Mouse (Mus musculus): ENCODE data around the gene Zfp354b. TPM values are rescaled to one million over a fixed set of nuclear protein-coding genes. Genes with fewer than 3 reads are reported as not detected.

The Zfp354b gene
- total RNA-seq, 2 experiments from 2014 or later = 6.6 to 7.0 TPM

DNA sequence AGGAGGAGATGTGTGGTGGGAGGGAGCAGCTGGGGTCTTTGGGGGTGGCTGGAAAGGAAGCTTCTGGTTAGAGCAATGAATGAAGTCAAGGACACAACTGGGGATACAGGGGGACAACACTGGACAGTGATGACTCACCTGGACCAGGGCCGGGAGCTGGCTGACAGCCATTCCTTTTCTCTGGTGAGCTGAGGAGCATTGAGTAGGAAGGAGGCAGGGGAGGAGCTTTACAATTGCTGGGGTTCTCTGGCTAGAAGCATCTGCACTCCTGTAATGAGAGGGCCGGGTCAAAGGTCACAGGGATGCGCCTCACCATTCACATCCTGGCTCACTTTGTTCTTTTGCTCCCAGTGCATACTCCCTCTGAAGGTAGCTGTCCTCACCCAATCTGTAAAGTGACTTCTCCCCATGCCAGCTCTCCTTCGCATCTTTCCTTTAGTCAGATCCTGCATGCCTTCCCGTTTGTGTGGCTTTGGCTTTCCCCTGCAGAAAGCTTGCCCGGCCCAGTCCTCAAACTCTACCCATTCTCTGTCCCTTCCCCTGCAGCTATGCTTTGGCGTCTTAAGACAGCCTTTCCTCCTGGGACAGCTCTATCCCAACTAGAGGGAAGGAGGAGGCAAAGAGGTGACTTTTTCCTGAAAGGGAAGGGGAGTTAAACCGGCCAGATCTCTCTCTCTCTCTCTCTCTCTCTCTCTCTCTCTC, 45.1 kb downstream of the Zfp354b start:
- no peak for DNase-seq (ENCODE audit: low spot score in 2 of 2)

DNA sequence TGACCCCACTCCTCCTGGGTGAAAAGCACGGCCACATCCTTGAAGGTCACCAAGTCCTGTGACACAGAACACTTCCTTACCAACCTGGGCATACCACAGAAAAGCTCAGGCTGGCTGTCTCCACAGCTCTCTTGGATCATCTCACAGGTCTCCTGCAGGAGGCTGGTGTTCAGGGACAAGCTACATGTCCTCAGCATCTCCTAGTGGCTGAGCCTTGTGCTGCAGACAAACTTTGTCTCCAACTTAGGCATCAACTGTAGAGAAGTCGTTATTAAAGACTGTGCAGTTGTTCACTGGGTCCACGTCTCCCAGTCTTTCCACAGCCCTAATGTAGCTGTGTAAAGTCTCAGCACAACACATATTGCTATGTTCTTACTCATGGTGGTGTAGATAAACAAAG, 47.7 kb downstream of the Zfp354b start:
- no peak for DNase-seq (ENCODE audit: low spot score in 2 of 2)

DNA sequence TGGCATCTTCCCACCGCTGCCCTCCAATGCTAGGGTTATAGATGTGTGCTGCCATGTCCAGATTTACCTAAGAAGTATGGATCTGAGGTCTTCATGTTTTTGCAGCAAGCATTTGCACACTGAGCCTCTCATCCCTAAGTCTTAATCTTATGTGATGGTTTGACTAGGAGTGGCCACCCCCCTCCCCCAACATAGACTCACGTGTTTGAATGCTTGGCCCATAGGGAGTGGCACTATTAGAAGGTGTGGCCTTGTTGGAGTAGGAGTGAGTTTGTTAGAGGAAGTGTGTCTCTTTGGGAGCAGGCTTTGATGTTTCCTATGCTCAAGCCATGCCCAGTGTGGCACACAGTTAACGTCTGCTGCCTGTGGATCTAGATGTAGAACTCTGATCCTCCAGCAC, 52.8 kb downstream of the Zfp354b start:
- no peak for DNase-seq (ENCODE audit: low spot score in 2 of 2)

Other genes with a start within 250 kb of the Zfp354b start
- gene Zfp354c, start 103.9 kb downstream of the Zfp354b start, total RNA-seq (2021) = 10 to 100 TPM; 41.7 to 45.2 TPM
- 1 to 10 TPM; 2.8 to 3.3 TPM for gene Zfp879, start 90.1 kb downstream of the Zfp354b start, total RNA-seq (2021)
- gene Grm6, start 80.9 kb downstream of the Zfp354b start, total RNA-seq (2021) = not detected
- 1 to 10 TPM; 5.2 to 7.2 TPM for gene Zfp454, start 44.0 kb downstream of the Zfp354b start, total RNA-seq (2021)
- gene Zfp2, start 15.5 kb downstream of the Zfp354b start, total RNA-seq (2021) = 10 to 100 TPM; 20.2 to 21.6 TPM
- gene 4933414I15Rik, start 12.1 kb upstream of the Zfp354b start, total RNA-seq (2021) = not detected
- gene Prop1, start 22.1 kb upstream of the Zfp354b start, total RNA-seq (2021) = not detected
- gene Olfr1378, start 34.9 kb upstream of the Zfp354b start, total RNA-seq (2021) = not detected
- gene Olfr1377, start 50.3 kb upstream of the Zfp354b start, total RNA-seq (2021) = not detected
- not detected for gene Olfr51, start 72.0 kb upstream of the Zfp354b start, total RNA-seq (2021)
- not detected for gene Olfr54, start 82.6 kb upstream of the Zfp354b start, total RNA-seq (2021)
- not detected for gene Olfr1375, start 116.5 kb upstream of the Zfp354b start, total RNA-seq (2021)
- gene Zfp354a, start 127.6 kb upstream of the Zfp354b start, total RNA-seq (2021) = 10 to 100 TPM in 1 of 2 experiments, 1 to 10 TPM in 1; 10.0 to 11.7 TPM

Measured in layer of hippocampus, adult 18-20 months (tissue).